Mouse (Mus musculus) right cerebral cortex, adult 2 months (tissue): ENCODE data around the gene Ate1.
"Not testable (repeated sequence)": the region's sequence is repeated elsewhere in the genome, so short reads cannot be mapped to it uniquely, and the experiment has no call there.

Source experiments
- DNase-seq, 2 experiments: peaks; one replicate each; pipeline ENCODE4 v3.0.0; 2021 to 2022; ENCODE audit warnings: low spot score in 2 of 2

The Ate1 gene

GRCm38 (mm10) chr7:130520049-130520425 lies at the start of gene Ate1:
Gene Ate1 (minus strand): TSS chr7:130520369.
- DNase-seq: no peak

- DNase-seq: no peak
These were observed 48.7 kb upstream of the Ate1 start for GRCm38 (mm10) chr7:130568783-130569436.

- DNase-seq: no peak
These were observed 44.4 kb upstream of the Ate1 start for GRCm38 (mm10) chr7:130564596-130564995.

GRCm38 (mm10) chr7:130563880-130564279 lies 43.7 kb upstream of the Ate1 start:
- DNase-seq: no peak

- DNase-seq: no peak
These were observed 43.1 kb upstream of the Ate1 start for GRCm38 (mm10) chr7:130563276-130563675.

GRCm38 (mm10) chr7:130560933-130561332 lies 40.8 kb upstream of the Ate1 start:
- no peak for DNase-seq

GRCm38 (mm10) chr7:130558592-130558991 lies 38.4 kb upstream of the Ate1 start:
- DNase-seq: no peak

- DNase-seq: no peak
These were observed 35.4 kb upstream of the Ate1 start for GRCm38 (mm10) chr7:130555597-130555996.

- no peak for DNase-seq
These were observed 33.2 kb upstream of the Ate1 start for GRCm38 (mm10) chr7:130553321-130553720.

GRCm38 (mm10) chr7:130552780-130553179 lies 32.6 kb upstream of the Ate1 start:
- DNase-seq: no peak

GRCm38 (mm10) chr7:130547635-130548175 lies 27.5 kb upstream of the Ate1 start:
- DNase-seq: no peak

- DNase-seq: peak; percentile 92
These were observed 26.8 kb upstream of the Ate1 start for GRCm38 (mm10) chr7:130546791-130547484.

GRCm38 (mm10) chr7:130546421-130546790 lies 26.2 kb upstream of the Ate1 start:
- DNase-seq: no peak

GRCm38 (mm10) chr7:130545893-130546292 lies 25.7 kb upstream of the Ate1 start:
- no peak for DNase-seq

- DNase-seq: no peak
These were observed 25.2 kb upstream of the Ate1 start for GRCm38 (mm10) chr7:130545401-130545800.

GRCm38 (mm10) chr7:130543181-130543580 lies 23.0 kb upstream of the Ate1 start:
- no peak for DNase-seq

- no peak for DNase-seq
These were observed 20.0 kb upstream of the Ate1 start for GRCm38 (mm10) chr7:130540176-130540575.

- DNase-seq: no peak
These were observed 16.9 kb upstream of the Ate1 start for GRCm38 (mm10) chr7:130537068-130537467.

- no peak for DNase-seq
These were observed 15.0 kb upstream of the Ate1 start for GRCm38 (mm10) chr7:130535174-130535573.

- peak; percentile 88 to 97 for DNase-seq
These were observed 13.4 kb upstream of the Ate1 start for GRCm38 (mm10) chr7:130533316-130534260.

GRCm38 (mm10) chr7:130531138-130531537 lies 11.0 kb upstream of the Ate1 start:
- not testable (repeated sequence) for DNase-seq

GRCm38 (mm10) chr7:130527306-130527705 lies 7.1 kb upstream of the Ate1 start:
- DNase-seq: no peak
